Mouse (Mus musculus) liver, embryonic 14.5 days (tissue): Measurements from ENCODE around the gene Rdh8.

ENCODE experiments used
- CTCF ChIP-seq: IDR thresholded peaks from 2 replicates; pipeline ENCODE4 v1.5.1; 2016; ENCODE audit warnings: antibody characterized with exemption, low read depth, control low read depth
- EP300 ChIP-seq: IDR thresholded peaks from 2 replicates; pipeline ENCODE4 v1.6.1; 2016; ENCODE audit warnings: antibody characterized with exemption, low read depth

GRCm38 (mm10) chr9:20787992-20788391 is 30.3 kb upstream of the Rdh8 start:
- peak; percentile 33; the same call in 1 of the 2 replicates for TF ChIP-seq CTCF
- no peak for TF ChIP-seq EP300
